Mouse (Mus musculus): ENCODE results near the gene Bcat1.

DNA sequence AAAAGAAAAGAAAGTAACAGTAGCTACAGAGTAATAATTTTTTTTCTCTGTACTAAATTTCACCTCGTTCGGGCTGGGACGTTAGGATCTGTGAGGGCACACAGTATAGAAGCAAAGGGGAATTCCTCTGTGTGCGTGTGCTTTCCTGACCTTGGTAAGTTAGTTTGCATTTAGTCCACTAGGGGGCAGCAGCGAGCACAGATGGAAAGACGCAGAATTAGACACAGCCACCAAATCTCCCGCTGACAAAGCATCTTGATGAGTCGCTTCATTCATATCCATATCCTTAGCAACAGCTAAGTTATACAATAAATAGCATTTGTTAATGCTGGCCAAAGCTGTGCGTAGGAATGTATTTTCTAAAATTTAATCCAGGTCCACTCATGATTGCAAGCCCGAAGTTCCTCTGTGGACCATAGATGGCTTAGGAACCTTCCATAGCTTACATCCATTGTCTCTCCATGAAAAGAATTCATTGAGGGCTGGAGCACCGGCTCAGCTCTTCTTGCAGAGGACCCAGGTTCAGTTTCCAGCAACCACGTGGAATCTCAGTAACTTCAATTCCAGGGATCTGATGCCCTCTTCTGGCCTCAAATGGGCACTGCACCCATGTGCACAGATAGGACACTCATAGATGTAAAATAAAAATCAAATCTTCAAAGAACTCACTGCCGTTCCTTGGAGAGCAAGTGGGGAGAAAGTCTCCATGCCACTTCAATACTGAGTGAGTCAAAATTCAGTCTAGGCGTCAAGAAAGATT lies 52.8 kb downstream of the Bcat1 start:
- TF ChIP-seq CTCF (conservative IDR thresholded peaks at IDR 0.05; ENCODE audit: low read length) (peak; percentile 49), POU5F1 (IDR thresholded peaks at IDR 0.05; ENCODE audit: borderline replicate concordance, low read length) (no peak), NANOG (IDR thresholded peaks at IDR 0.05; ENCODE audit: borderline replicate concordance, low read length) (no peak)
